Mouse (Mus musculus) 3T3-L1 (cell line): ENCODE measurements at regions not wholly inside any gene's neighbourhood (a gene's known extent, or its start where the extent isn't known, plus 50 kb on each side); places are given as distances from the start of the nearest gene placed in this dataset.

ENCODE experiments used
- DNase-seq: peaks from one replicate; pipeline ENCODE4 v3.0.0-alpha.2; 2015; ENCODE audit warnings: low read depth, low spot score

- peak; percentile 31 for DNase-seq
Observed at GRCm38 (mm10) chrX:77190863-77191262, 319.9 kb upstream of the Tbl1x start.

DNA sequence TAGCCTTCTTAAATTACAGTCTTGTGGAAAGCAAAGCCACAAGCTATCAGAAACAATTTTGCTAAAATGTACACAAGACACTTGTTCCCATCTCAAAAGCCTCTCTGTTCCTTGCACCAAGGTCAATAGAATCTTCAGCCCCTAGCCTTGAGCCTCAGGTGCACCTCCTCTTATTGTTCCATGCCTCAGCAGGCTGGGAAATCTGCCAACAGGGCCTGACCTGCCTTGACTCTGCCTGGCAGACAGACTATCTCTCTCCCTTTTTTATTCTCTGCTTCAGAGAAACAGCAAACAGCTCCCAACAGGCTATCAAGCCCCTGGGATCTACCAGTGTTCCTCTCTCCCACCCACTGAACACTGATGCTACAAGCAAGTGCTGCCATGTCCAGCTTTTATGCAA lies 302.1 kb upstream of the Tbl1x start:
- no peak for DNase-seq

DNA sequence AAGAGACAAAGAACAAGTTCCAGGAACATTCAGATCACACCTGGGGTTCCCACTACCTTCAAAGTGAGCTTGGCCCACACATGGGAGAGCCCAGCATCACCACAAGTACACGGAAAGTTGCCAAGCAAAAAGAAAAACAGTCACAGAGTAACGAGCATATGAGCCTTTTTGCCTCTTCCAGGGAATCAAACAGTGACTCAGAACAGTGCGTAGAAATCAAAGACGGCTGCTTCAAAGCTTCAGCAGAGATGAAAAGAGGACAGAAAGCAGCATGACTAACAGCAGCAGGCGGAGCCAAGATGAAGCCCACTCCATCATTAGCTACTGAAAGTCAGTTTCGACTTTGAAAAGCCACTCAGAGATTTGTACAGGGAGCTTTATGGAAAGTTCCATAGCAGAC lies 291.5 kb upstream of the Tbl1x start:
- peak; percentile 3 for DNase-seq
